Comparison of ENCODE assay signal across 9 mouse cellular contexts in genomic region chr7:120504663-120504979, GRCm38 (mm10).
DNase-seq lines count a peak whose midpoint lies in the region; ATAC-seq lines count a peak whose summit lies in the region.
"Had no signal": no experiment of that assay in that cellular context is flagged by ENCODE, and none has a peak within 500 bp of the region (broad histone marks: within the 10 kb centered on the region; RNA-seq: fewer than 3 reads in every experiment).

No protein-coding gene starts in this region.

- DNase-seq in heart, adult 9 months (ENCODE audit: low spot score in 2 of 2): no peak
- peak; percentile 26 for DNase-seq in R1 (ENCODE audit: low read depth, low spot score)
- DNase-seq in right cerebral cortex, postnatal 14 days: no peak
- no peak for DNase-seq in gastrocnemius, adult 8-10 months (ENCODE audit: low spot score in 2 of 2)
- DNase-seq in adipocyte (ENCODE audit: low spot score): no peak
- DNase-seq: kidney, adult 9 months had no signal

- peak overlapping the region; percentile 78 for H3K4me2 ChIP-seq in heart, embryonic 14.5 days (ENCODE audit: low read length)
- peak overlapping the region; percentile 75 for H3K4me2 ChIP-seq in hindbrain, embryonic 13.5 days
- H3K4me2 ChIP-seq in midbrain, embryonic 12.5 days (replicated peaks): peak overlapping the region; percentile 80

- no peaks in the 10 kb centered on the region for H3K9me3 ChIP-seq in heart, embryonic 14.5 days (ENCODE audit: control insufficient read depth, low read length)
- H3K9me3 ChIP-seq in hindbrain, embryonic 13.5 days: peaks cover 6% of the 10 kb centered on the region; the same call in 1 of the 2 replicates
- peaks cover 6% of the 10 kb centered on the region; the same call in 1 of the 2 replicates for H3K9me3 ChIP-seq in midbrain, embryonic 12.5 days

- H3K36me3 ChIP-seq in heart, embryonic 14.5 days (ENCODE audit: control insufficient read depth, insufficient read depth, low read length): no peaks in the 10 kb centered on the region
- H3K36me3 ChIP-seq in hindbrain, embryonic 13.5 days: no peaks in the 10 kb centered on the region
- H3K36me3 ChIP-seq in midbrain, embryonic 12.5 days: no peaks in the 10 kb centered on the region

- no peaks in the 10 kb centered on the region for H3K4me1 ChIP-seq in heart, embryonic 14.5 days (ENCODE audit: control insufficient read depth in 2 of 2, insufficient read depth in 2 of 2, low read length in 2 of 2)
- H3K4me1 ChIP-seq in hindbrain, embryonic 13.5 days (replicated peaks): peaks cover 3% of the 10 kb centered on the region; the same call in 1 of the 2 replicates
- H3K4me1 ChIP-seq in midbrain, embryonic 12.5 days: no peaks in the 10 kb centered on the region

- H3K4me3 ChIP-seq in heart, embryonic 14.5 days (ENCODE audit: control insufficient read depth in 1 of 2, insufficient read depth in 1 of 2, low read depth in 1 of 2, low read length in 2 of 2): peak overlapping the region; percentile 23 to 41
- peak overlapping the region; percentile 48 for H3K4me3 ChIP-seq in hindbrain, embryonic 13.5 days
- H3K4me3 ChIP-seq in midbrain, embryonic 12.5 days: peak overlapping the region; percentile 48

- H3K27ac ChIP-seq in heart, embryonic 14.5 days (replicated peaks in 1 of 2; ENCODE audit: control insufficient read depth in 1 of 2, insufficient read depth in 1 of 2, low read depth in 2 of 2, low read length in 2 of 2): no peak overlapping the region
- H3K27ac ChIP-seq in hindbrain, embryonic 13.5 days: no peak overlapping the region
- H3K27ac ChIP-seq in midbrain, embryonic 12.5 days (replicated peaks): no peak overlapping the region

- 13% methylated on average over 5 of the region's 5 CpGs for WGBS in heart, embryonic 14.5 days
- WGBS in hindbrain, embryonic 13.5 days: 24% methylated on average over 5 of the region's 5 CpGs
- WGBS in midbrain, embryonic 12.5 days: 24% methylated on average over 5 of the region's 5 CpGs

- H3K27me3 ChIP-seq in heart, embryonic 14.5 days (ENCODE audit: control insufficient read depth, insufficient read depth, low read length): no peaks in the 10 kb centered on the region
- H3K27me3 ChIP-seq in hindbrain, embryonic 13.5 days: no peaks in the 10 kb centered on the region
- no peaks in the 10 kb centered on the region for H3K27me3 ChIP-seq in midbrain, embryonic 12.5 days

- no peak for ATAC-seq in heart, embryonic 14.5 days (ENCODE audit: insufficient number of reproducible peaks, insufficient read depth, low FRiP score, low read depth)
- ATAC-seq in hindbrain, embryonic 13.5 days (ENCODE audit: low FRiP score): no peak
- peak; percentile 52; the same call in 1 of the 2 replicates for ATAC-seq in midbrain, embryonic 12.5 days (ENCODE audit: low FRiP score, low read depth)

- H3K9ac ChIP-seq in heart, embryonic 14.5 days (ENCODE audit: low read length): peak overlapping the region; percentile 42; the same call in 1 of the 2 replicates
- peak overlapping the region; percentile 76 for H3K9ac ChIP-seq in hindbrain, embryonic 13.5 days
- peak overlapping the region; percentile 67 for H3K9ac ChIP-seq in midbrain, embryonic 12.5 days (replicated peaks)
